Mouse (Mus musculus): ENCODE measurements around the gene Elobl.
A peak's percentile ranks its signal among the peaks of the same experiment; 100 is the strongest.
"Not testable (repeated sequence)": the region's sequence is repeated elsewhere in the genome, so short reads cannot be mapped to it uniquely, and the experiment has no call there.

Gene Elobl

DNA sequence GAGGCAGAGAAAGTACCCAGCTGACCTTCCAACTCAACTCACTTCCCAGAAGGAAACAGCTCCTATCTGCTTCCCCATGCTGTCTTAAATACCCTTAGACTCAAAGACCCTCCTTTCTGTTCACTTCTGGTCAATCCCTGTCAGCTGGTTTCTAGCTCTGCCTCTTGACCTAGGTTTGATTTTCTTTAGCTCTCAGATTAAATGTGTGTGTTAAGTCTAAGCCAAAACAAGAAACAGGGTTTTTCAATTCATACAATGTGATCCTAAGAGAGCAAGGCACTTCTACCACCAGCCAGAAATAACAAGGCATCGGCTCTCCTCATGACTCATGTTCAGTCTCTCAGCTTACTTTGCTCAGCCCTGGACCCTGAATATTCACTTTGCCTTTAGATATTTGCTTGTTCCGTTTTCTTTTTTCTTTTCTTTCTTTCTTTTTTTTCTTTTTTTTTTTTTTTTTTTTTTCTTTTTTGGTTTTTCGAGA, at the start of gene Elobl:
Gene Elobl, minus strand, starts transcription at position 51 of the 481 bp plus-strand sequence.
- DNase-seq = no peak

DNA sequence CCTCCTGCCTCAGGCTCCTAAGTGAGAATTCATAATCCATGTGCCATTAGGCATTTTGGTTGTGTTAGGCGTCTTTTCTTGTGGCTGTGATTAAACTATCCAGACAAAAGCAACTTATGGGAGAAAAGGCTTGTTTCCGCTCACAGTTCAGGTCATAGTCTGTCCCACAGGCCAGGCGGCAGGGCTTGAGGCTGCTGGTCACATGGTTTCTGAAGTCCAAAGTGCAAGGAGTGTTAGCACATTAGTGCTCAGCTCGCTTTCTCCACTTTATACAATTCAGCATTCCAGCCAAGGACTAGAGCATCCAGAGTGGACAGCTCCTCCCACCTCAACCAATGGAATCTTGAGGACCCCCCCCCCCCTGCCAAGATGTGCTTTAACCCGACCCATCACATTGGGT, 45.5 kb upstream of the Elobl start:
- no peak for DNase-seq

DNA sequence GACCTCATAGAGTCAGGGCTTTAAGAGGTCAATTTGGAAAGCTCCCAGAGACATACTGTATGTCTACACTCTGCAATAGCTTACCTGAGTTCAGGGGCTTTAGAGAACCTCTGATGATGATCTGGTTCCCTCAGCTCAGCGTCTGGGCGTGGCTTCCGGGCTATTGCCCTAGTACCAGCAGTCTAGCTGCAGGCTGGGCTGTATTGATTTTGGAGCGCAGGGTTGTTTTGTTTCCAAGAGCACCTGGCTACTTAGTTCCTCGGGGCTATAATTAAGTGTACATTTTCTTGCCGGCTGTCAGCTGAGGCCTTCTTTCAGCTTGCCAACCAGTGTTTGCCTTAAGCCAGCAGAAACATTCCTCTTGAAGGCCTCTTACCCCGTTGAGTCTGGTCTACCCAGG, 42.8 kb upstream of the Elobl start:
- DNase-seq = no peak

DNA sequence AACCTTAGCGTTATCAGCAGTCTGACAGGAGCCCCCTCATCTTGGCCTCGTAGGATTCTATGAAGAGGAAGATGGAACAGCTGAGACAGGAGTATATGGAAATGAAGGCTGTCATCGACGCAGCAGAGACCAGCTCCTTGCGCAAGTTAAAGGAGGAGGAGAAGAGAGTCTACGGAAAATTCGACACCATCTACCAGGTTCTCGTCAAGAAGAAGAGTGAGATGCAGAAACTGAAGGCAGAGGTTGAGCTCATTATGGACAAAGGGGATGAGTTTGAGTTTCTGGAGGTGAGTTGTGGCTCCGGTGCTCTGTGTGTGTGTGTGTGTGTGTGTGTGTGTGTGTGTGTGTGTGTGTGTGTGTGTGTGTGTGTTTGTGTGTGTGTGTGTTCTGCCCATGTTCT, 42.3 kb upstream of the Elobl start:
- no peak for DNase-seq

DNA sequence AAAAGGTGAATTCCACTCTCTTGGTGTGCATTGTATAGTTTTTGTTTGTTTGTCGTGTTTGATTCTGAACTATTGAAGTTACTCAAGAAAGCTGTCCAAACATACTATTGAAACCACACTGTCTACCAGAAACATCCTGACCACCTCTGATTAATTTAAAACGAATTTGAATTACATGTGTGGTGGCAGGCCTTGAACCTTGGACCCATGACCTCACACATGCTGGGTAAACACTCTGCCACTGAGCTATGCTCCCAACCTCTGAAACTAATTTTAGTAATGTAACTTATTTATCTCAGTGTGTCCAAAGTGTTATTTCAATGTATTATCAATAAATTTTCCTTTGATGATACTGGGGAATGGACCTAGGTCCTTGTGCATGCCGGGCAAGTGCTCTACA, 40.9 kb upstream of the Elobl start:
- no peak for DNase-seq

DNA sequence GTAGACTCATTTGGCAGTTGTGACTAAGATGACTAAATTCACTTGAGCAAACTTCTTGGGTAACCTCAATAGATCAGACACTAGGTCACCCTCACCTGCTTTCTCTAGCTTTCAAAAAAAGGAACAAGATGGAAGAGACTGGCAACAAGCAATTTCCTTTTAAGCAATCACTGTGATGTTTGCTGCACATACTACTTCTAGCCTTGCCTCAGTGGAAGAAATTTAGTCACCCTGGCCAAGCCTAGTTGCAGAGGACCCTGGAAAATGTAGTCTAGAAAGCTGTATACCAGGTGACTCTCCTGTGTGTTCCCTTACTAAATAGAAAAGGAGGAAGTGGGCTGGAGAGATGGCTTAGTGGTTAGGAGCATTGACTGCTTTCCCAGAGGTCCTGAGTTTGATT, 39.7 kb upstream of the Elobl start:
- DNase-seq = no peak

DNA sequence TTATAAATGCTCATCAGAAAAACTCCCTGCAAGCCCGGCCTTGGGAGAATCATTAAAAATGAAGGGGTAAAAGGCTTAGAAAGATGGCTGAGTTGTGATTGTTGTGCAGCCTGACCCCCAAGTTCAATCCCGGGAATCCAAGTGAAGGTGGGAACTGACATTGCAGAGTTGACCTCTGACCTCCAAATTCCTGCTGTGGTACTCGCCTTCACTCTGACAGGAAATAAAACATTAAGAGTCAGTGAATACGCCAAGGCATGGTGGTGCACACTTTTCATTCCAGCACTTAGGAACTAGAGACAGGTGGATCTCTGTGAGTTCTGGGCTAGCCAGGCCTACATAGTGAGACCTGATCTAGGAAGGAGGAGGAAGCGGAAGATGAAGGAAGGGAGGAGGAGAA, 38.7 kb upstream of the Elobl start:
- no peak for DNase-seq

DNA sequence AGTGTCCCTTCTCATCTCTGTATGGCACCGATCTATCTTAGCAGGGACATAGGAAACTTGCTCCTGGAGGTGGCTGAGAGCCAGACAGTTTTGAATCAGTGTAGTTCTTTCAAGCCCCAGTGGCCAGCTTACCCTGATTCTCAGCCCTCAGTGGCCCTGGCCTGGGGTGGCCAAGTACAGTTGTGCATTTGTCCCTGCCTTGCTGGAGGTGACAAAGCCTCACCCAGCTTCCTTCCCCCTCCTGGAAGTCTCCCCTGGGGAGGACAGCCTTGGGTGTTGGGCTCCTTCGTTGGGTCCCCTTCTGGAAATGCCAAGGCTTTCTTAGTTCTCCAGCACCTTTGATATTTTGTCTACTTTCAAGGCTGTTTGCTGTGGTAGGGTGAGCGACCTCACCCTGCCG, 37.0 kb upstream of the Elobl start:
- DNase-seq = no peak

DNA sequence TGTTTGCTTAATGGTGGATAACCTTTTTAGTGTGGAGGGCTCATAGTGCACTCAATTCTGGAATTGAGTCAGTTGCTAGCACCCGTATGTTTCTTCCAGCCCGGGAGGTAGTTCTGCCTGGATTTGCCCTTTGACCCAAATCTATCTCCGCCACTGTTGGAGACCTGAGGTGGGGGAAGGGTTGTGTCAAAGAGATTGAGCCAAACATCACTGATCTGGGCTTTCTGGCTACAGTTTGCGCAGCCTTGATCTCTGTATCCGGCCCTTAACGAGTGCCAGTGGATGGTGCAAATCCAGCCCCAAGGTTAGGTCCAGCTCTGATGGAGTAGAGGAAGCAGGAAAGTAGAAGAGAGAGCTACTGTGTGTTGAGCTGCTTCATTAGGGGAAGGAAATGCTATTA, 36.3 kb upstream of the Elobl start:
- DNase-seq = no peak

DNA sequence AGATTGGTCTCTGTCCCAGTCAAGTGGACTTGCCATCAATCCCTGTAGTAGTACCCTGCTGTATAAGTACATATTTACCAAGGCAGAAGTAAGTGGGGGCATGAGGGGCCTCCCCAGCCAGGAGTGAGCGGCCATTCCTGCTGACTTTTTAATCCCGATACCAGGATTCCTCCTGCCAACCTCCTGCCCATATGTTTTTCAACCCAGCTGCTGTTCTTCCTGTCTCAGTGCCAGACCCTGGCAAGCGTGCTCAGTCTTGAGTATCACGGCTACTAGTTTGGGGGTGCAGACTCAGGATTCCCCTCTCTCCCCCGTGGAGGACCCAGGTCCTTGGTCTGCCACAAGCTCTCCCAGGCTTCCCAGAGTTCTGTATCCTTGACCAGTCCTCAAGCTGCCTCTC, 35.9 kb upstream of the Elobl start:
- DNase-seq = no peak

DNA sequence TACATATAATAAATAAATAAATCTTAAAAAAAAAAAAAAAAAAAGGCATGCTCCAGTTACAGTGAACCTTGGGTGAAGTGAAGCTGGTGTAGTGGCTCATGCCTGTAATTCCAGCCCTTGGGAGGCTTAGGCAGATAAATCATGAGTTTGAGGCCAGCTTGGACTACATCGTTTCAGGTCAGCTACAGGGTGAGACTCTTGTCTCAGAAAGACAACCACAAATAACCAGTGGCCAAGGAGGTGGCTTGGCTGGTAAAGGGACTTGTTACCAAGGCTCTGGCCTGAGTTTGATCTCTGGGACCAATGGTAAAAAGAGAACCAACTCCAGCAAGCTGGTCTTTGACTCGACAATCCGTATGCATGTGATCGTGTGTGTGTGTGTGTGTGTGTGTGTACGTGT, 35.3 kb upstream of the Elobl start:
- DNase-seq = no peak

DNA sequence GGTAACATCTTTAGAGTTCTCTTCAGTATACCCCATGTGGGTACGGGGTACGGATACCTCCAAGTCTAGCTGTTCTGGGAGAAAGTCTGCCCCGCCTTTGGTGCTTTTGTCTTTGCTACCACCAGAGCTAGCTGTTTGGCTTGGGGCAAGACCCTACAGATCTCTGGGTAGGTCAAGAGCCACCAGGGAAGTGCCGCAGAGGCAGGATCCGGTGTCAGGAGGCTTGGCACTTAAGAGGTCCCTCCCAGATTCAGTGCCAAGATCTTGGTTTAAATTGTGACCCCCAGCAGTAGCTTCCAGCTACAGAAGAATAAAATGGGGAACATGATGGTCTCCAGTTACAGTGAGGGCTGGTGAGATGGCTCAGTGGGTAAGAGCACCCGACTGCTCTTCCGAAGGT, 34.8 kb upstream of the Elobl start:
- DNase-seq = no peak

DNA sequence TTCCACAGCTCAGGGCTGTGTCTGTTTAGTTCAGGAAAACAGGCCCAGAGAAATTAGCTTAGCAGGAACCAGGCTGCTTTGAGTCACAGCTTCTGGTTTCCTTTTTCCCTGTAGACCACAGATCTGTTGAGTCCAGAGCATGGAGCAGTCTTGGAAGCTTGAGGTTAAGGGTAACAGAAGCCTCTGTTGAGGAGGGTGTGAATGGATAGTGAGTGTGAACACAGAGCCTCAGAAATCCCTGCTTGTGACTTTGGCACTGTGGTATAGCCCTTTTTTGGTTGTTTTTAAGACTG, 33.7 kb upstream of the Elobl start:
- DNase-seq = no peak

DNA sequence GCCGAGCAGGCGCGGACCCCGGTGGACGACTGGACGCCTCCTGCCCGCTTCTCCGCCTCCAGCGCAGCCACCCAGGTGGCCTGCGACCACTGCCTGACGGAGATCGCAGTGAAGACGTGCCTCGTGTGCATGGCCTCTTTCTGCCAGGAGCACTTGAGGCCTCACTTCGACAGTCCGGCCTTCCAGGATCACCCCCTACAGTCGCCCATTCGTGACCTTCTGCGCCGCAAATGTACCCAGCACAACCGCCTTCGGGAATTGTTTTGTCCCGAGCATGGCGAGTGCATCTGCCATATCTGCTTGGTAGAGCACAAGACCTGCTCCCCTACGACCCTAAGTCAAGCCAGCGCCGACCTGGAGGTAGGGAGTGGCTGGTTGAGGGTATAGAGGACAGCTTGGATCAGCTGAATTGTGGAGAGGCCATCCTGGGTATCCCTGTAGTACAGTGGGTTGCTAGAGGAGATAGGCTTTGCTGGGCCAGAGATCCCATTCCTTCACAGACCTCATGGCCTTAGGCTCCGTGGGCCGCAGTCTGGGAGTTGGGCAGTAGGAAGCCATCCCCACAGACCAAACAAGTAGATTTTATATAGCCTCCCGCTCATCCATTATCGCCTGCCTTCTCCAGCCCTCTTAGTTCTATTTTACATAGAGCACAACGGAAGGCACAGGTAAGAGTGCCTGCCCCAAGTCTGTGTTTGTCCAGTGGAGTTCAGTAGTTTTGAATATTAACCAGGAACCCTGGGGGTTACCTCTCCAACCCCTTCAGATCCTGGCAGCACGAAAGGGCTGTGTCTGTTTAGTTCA, 33.2 kb upstream of the Elobl start:
- DNase-seq = no peak

DNA sequence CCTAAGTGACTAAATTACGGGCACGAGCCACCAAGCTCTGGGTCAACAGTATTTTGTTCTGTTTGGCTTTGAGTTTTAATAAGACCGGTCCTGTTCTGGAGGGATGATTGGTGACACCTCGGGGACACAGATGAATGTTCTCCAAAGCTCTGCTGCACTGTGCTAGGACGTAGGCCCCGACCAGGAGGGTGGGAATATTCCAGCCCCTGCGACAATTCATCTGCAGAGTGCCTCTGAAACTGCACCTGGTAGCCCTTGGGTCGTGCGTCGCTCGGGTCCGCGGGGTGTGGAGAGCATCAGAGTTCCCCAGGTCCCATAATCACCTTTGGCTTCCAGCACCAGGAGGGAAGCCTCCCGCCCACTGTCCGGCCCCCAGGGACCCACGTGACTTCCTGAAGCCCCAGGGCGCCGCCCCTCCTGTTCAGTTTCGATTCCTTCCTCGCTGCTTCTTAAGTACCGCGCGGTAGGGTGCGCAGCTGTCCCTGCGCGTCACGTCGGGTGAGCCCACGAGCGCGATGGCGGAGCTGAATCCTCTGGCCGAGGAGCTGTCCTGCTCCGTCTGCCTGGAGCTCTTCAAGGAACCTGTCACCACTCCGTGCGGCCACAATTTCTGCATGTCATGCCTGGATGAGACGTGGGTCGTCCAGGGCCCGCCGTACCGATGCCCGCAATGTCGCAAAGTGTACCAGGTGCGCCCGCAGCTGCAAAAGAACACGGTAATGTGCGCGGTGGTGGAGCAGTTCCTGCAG, 32.4 kb upstream of the Elobl start, which contains the start of gene Trim25:
Gene Trim25, plus strand, starts transcription at position 403 of the 749 bp plus-strand sequence.
- DNase-seq = peak; percentile 95 to 96

DNA sequence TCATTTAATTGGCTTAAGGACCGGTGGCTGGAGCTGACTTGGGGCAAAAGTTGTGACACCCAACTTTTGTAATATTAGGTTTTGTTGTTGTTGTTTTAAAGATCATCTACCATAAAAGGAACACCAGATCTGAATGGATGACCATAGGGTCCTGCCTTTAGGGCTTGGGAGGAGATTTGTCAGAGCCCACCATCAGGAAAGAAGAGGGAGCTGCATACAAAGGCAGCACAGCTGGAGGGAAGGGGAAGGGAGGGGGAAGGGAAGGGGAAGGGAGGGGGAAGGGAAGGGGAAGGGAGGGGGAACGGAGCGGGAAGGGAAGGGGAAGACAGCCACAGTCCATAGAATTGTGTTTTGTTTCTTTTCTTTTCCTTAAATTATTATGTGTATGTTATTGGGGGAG, 31.7 kb upstream of the Elobl start:
- DNase-seq = no peak

DNA sequence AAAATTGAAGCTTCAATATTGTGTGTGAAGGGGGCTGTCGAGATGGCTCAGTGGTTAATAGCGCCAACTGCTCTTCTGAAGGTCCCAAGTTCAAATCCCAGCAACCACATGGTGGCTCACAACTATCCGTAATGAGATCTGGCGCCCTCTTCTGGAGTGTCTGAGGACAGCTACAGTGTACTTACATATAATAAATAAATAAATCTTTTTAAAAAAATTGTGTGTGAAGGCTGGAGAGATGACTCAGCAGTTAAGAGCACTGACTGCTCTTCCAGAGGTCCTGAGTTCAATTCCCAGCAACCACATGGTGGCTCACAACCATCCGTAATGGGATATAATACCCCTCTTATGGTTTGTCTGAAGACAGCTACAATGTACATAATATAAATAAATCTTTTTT, 30.6 kb upstream of the Elobl start:
- DNase-seq = not testable (repeated sequence)

DNA sequence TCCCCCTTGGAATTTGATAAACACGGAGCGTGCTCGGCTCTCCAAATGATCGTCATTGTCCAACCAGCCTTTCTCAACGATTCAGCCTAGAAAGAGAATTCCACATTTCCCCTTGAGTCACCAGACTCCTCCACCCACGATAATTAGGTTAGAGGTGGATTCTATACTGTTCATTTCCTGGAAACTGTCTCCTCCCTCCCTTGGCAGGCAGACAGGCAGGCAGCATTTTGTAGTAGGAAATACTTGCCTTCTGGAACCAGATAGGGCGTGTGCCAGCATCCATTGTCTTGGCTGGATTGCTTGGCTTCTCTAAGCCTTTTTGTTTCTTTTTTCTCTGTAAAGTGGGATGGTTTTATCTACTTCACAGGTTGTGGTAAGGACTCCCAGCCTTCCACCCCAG, 29.7 kb upstream of the Elobl start:
- peak; percentile 68 to 73 for DNase-seq

DNA sequence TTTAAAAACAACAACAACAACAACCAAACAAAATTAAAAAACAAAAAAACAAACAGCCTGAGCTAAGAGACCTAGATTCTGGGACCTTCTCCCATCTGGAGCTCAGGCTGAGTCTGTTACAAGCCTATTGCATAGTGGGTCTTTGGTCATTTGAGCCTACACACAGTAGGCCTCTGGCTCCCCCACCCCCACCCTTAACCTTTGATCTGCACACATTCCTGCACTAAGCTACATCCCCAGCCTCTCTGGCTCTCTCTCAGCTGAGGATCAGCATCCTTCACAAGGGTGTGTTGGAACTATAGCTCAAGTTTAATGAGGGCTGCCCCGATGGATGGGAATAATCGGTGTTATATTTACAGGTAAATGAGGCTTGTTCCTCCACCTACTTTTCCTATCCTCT, 28.9 kb upstream of the Elobl start:
- no peak for DNase-seq

DNA sequence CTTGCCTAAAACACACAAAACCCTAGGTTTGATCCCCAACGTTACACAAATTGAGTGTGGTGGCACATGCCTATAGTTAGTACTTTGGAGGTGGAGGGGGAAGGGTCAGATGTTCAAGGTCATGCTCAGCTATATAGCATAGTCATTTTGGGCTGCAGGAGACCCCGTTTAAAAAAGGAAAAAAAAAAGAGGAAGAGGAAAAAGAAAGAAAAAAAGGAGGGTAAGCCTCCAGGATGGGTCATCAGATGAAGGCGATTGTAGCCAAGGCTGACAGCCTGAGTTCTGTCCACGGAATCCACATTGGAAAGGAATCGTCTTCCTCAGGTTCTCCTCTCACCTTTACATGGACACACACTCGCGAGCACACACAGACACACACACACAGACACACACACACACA, 27.8 kb upstream of the Elobl start:
- DNase-seq = no peak

DNA sequence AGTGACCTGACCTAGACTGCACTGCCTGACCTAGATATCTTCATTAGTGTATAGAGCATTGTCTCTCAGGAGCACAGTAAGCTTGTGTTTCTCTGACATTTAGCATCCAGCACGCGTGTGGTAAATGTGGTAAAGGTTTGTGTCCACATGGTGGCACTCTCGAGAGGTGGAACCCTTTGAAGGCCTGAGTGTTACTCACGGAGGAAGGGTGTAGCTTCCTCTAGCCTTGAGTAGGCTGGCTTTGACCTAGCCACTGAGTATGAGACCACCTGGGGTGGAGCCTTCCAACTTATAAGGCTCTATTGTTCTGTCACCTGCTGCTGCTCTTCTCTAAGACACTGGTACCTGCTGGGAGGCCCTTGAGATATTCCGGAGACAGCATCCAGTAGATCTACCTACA, 26.9 kb upstream of the Elobl start:
- DNase-seq = peak; percentile 71 to 85

DNA sequence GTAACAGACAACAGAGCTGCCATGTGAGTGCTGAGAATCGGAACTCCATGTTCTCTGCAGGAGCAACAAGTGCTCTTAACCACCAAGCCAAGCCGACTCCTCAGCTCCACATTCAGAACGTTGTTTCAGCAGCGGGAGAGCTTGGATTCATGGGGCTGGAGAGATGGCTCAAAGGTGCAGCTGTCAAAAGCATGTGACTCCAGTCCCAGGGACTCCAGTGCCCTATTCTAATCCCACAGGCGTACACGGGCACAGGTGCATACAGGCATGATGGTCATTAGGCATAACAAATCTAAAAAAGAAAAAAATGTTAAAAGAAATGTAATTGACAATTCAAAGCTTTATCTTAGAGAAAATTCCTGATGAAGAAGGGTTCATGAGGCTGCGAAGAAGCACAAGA, 26.5 kb upstream of the Elobl start:
- DNase-seq = peak in 1 of 2 experiments; percentile 14

DNA sequence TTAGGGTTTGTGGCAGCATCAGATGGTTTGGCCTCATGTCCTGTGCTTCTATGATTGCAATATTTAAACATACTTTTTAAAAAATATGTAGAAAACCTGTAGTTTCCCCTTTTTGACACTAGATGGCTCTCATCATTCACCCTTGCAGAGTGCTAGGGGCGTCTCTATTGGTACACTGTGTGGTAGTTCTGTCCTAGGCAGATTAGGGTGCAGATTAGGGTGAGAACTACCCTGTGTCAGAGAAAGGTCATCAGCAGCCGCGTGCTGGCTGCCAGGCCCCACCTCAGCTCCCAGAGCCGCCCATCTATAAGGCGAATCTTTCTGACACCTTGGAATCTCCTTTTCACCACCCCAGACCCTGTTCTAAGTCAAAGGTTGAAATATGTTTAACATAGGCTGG, 22.8 kb upstream of the Elobl start:
- DNase-seq = peak in 1 of 2 experiments; percentile 17

DNA sequence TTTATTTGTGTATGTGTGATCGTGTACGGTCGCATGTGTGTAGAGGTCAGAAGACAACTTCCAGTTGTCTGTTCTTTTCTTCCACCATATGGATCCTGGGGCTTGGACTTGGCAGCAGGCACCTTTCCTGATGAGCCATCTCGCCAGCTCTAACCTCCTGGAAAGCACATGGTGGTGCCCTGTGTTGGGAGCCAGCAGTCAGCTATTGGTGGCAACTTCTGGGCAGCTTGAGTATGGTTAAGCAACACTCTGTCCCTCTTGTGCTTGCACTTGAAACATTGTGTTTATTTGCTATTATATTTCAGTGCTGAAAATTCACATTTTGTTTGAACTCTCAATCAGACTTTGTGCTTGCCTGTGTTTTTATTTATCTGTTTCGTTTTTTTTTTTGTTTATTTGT, 22.2 kb upstream of the Elobl start:
- peak in 1 of 2 experiments; percentile 22 for DNase-seq

DNA sequence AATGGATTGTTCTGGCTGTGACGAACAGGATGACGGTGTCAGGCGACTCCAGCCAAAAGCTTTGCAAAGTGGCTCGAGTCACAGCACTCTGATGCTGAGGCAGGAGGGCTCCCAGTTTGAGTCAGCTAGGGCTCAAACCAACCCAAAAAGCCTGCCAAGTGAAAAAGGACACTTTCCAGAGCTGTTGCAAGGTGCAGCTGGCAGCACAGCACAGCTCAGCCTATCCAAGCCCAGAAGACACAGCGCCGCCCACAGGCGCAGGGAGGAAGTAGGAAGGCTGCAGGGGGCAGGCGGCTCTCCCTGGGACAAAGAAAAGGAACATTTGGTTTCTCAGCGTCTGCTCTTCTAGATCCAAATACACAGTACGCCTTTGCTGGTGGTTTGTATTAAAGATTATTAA, 19.9 kb upstream of the Elobl start:
- DNase-seq = no peak
